Mouse (Mus musculus) small intestine, adult 2 months (tissue): ENCODE results near the gene Gm28870. TPM values are rescaled to one million over a fixed set of nuclear protein-coding genes. Genes with fewer than 3 reads are reported as not detected.
"Not testable (repeated sequence)": the region's sequence is repeated elsewhere in the genome, so short reads cannot be mapped to it uniquely, and the experiment has no call there.

Experiments
- H3K27ac ChIP-seq: fragments of 200-500 bp; 2 replicates; pipeline ENCODE4 v1.5.1; 2012; ENCODE audit warnings: low read depth, low read length, control low read depth, inconsistent platforms; ENCODE audit not compliant: insufficient read depth
- H3K27me3 ChIP-seq: fragments of 200-500 bp; 2 replicates; pipeline ENCODE4 v1.6.1; 2012; ENCODE audit warnings: mild to moderate bottlenecking, moderate library complexity, low read length, inconsistent platforms; ENCODE audit not compliant: control insufficient read depth, insufficient read depth
- H3K36me3 ChIP-seq: fragments of 200-500 bp; 2 replicates; pipeline ENCODE4 v1.6.1; 2012; ENCODE audit warnings: mild to moderate bottlenecking, low read length, control low read depth, inconsistent platforms; ENCODE audit not compliant: control insufficient read depth, insufficient read depth
- H3K4me1 ChIP-seq: fragments of 200-500 bp; 2 replicates; pipeline ENCODE4 v1.6.1; 2012; ENCODE audit warnings: low read length, inconsistent platforms, mixed read lengths; ENCODE audit not compliant: control insufficient read depth, insufficient read depth, insufficient read length
- H3K4me3 ChIP-seq: fragments of 200-500 bp; 2 replicates; pipeline ENCODE4 v1.5.1; 2012; ENCODE audit warnings: low read depth, mild to moderate bottlenecking, control low read depth, inconsistent platforms, low read length, moderate library complexity
- WGBS: fragments of 180-500 bp; shearing (Covaris S2); methylation state at CpG from one replicate; pipeline ENCODE4 v1.1.7; 2018; 5-methylcytosine and 5-hydroxymethylcytosine counted together
- polyA plus RNA-seq: library from polyadenylated mRNA; depleted of rRNA; stranded (reverse); fragments of >200 nt; gene quantifications from 2 replicates; pipeline ENCODE4 v1.2.3, GENCODE M21; 2012; rRNA removed

Gm28870 gene
- polyA plus RNA-seq = not detected in 2 replicates

DNA sequence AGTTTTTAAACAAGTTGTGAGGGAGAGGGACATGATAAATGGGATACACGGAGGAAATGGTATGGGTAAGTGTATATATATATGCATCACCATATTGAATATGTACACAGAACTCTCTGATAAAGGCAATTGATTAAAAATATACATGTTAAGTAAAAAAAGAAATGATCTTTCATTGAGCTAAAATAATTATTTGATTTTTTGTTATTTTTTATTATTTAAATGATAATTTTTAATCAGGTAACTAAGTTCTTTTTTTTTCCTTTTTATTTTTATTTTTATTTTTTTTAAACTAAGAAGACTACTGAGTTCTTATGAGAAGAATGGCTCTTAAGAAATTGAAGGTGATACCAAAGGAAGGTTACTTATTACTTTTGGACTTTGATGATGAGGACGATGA is at the start of gene Gm28870:
Gm28870 (plus strand) TSS at position 301 of the 400 bp plus-strand sequence.
- not testable (repeated sequence) for H3K27ac ChIP-seq, H3K4me3 ChIP-seq, H3K4me1 ChIP-seq, H3K27me3 ChIP-seq, H3K36me3 ChIP-seq
- no CpG with 5 or more reads among the region's 2 CpGs for WGBS
